Mouse (Mus musculus): ENCODE data around the gene P2rx3.

DNA sequence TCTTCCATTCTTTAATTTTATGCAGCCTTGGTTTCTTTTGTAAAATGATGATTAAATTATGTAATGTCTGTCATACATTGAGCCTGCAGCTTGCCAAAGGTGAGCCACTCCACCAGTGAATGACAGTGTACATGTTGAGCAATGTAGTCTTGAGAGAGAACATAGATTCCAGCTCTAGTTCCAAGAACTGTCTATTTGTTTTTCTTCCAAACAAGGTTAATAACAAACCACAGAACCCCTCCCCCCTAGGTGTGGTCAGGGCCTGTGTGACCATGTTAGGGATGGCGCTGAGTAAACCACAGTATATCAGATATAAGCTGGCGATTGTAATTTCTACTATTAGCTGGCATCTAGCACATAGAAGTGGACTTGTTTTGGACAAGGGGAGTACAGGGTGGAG is 40.9 kb downstream of the P2rx3 start:
- TF ChIP-seq CTCF (IDR thresholded peaks at IDR 0.05; ENCODE audit: borderline replicate concordance, insufficient read depth, low read length) (no peak), POLR2A (IDR thresholded peaks at IDR 0.05; ENCODE audit: low read depth, low read length) (no peak)

All from embryonic fibroblast, embryonic 13.5 days (primary cell).